Mouse (Mus musculus) ovary, postnatal 14 days (tissue): Measurements from ENCODE around the gene Pitx1.

Source experiments
- DNase-seq: peaks from one replicate; pipeline ENCODE4 v3.0.0; 2022; ENCODE audit warnings: low spot score

Pitx1 gene

GRCm38 (mm10) chr13:55830833-55831721 lies 4.9 kb downstream of the Pitx1 start:
- no peak for DNase-seq

- no peak for DNase-seq
Observed at GRCm38 (mm10) chr13:55830081-55830832, 5.7 kb downstream of the Pitx1 start.

- DNase-seq, result no peak
Observed at GRCm38 (mm10) chr13:55829018-55829655, 6.9 kb downstream of the Pitx1 start.

- no peak for DNase-seq
Observed at GRCm38 (mm10) chr13:55828141-55829017, 7.6 kb downstream of the Pitx1 start.

GRCm38 (mm10) chr13:55827679-55828140 lies 8.3 kb downstream of the Pitx1 start:
- no peak for DNase-seq

- DNase-seq, result no peak
Observed at GRCm38 (mm10) chr13:55826796-55827678, 9.0 kb downstream of the Pitx1 start.

GRCm38 (mm10) chr13:55826008-55826671 lies 9.9 kb downstream of the Pitx1 start:
- no peak for DNase-seq

GRCm38 (mm10) chr13:55825245-55825681 lies 10.7 kb downstream of the Pitx1 start:
- DNase-seq, result no peak

- DNase-seq, result no peak
Observed at GRCm38 (mm10) chr13:55824151-55824945, 11.6 kb downstream of the Pitx1 start.

- no peak for DNase-seq
Observed at GRCm38 (mm10) chr13:55822499-55822898, 13.5 kb downstream of the Pitx1 start.

- no peak for DNase-seq
Observed at GRCm38 (mm10) chr13:55814834-55815233, 21.2 kb downstream of the Pitx1 start.

- no peak for DNase-seq
Observed at GRCm38 (mm10) chr13:55813490-55814016, 22.4 kb downstream of the Pitx1 start.

GRCm38 (mm10) chr13:55810947-55811346 lies 25.0 kb downstream of the Pitx1 start:
- no peak for DNase-seq

GRCm38 (mm10) chr13:55809707-55810106 lies 26.3 kb downstream of the Pitx1 start:
- no peak for DNase-seq

- no peak for DNase-seq
Observed at GRCm38 (mm10) chr13:55809041-55809623, 26.9 kb downstream of the Pitx1 start.

- DNase-seq, result no peak
Observed at GRCm38 (mm10) chr13:55803973-55804372, 32.0 kb downstream of the Pitx1 start.

- no peak for DNase-seq
Observed at GRCm38 (mm10) chr13:55801246-55801645, 34.7 kb downstream of the Pitx1 start.

- DNase-seq, result no peak
Observed at GRCm38 (mm10) chr13:55786120-55786519, 49.9 kb downstream of the Pitx1 start.
